Mouse (Mus musculus) forebrain, embryonic 11.5 days (tissue): ENCODE measurements around the gene Vcam1. TPM values are rescaled to one million over a fixed set of nuclear protein-coding genes. Genes with fewer than 3 reads are reported as not detected.

Source experiments
- ATAC-seq: fragments of 200-750 bp; cut with Nextera tagmentation; replicated peaks from 2 replicates; pipeline ENCODE4 v1.8.0; 2017; ENCODE audit warnings: moderate TSS enrichment; ENCODE audit not compliant: low FRiP score
- DNase-seq: peaks from one replicate; pipeline ENCODE4 v3.0.0-alpha.2; 2017; ENCODE audit warnings: low spot score
- H3K27ac ChIP-seq: fragments of 300-500 bp; sonication (generic); 2 replicates; pipeline ENCODE4 v1.5.1; 2014; ENCODE audit warnings: low read depth, low read length
- H3K27me3 ChIP-seq: fragments of 300-500 bp; sonication (generic); 2 replicates; pipeline ENCODE4 v1.6.1; 2014; ENCODE audit warnings: mild to moderate bottlenecking, low read length, mixed read lengths; ENCODE audit not compliant: control insufficient read depth, insufficient read depth
- H3K36me3 ChIP-seq: fragments of 300-500 bp; sonication (generic); 2 replicates; pipeline ENCODE4 v1.6.1; 2014; ENCODE audit warnings: mild to moderate bottlenecking, low read length, moderate library complexity, mixed read lengths; ENCODE audit not compliant: control insufficient read depth, insufficient read depth
- H3K4me1 ChIP-seq: fragments of 300-500 bp; sonication (generic); replicated peaks from 2 replicates; pipeline ENCODE4 v1.6.1; 2014; ENCODE audit warnings: low read length, mixed read lengths; ENCODE audit not compliant: control insufficient read depth, insufficient read depth
- H3K4me2 ChIP-seq: fragments of 300-500 bp; sonication (generic); 2 replicates; pipeline ENCODE4 v1.6.1; 2014; ENCODE audit warnings: low read depth, mild to moderate bottlenecking, low read length, moderate library complexity, mixed read lengths; ENCODE audit not compliant: severe bottlenecking
- H3K4me3 ChIP-seq: fragments of 300-500 bp; sonication (generic); 2 replicates; pipeline ENCODE4 v1.5.1; 2014; ENCODE audit warnings: low read depth, low read length
- H3K9ac ChIP-seq: fragments of 300-500 bp; sonication (generic); 2 replicates; pipeline ENCODE4 v1.6.1; 2014; ENCODE audit warnings: low read length
- H3K9me3 ChIP-seq: fragments of 300-500 bp; sonication (generic); 2 replicates; pipeline ENCODE4 v1.6.1; 2016; ENCODE audit warnings: low read length, mixed read lengths; ENCODE audit not compliant: control insufficient read depth
- WGBS: fragments of 180-500 bp; shearing (Covaris S2); extraction: QIAGEN DNeasy Blood & Tissue Kit; methylation state at CpG from one replicate; pipeline ENCODE4 v1.1.7; 2014; 5-methylcytosine and 5-hydroxymethylcytosine counted together
- polyA plus RNA-seq: library from polyadenylated mRNA; unstranded; fragments of >200 nt; fragmentation: Nextera tagmentation; extraction: Ambion mirVana; gene quantifications from 2 replicates; pipeline ENCODE4 v1.2.1, GENCODE M21; 2014

The Vcam1 gene
- polyA plus RNA-seq, 1 experiment from 2014 or later: 36.5 TPM

- Histone ChIP-seq H3K4me3 (no peak overlapping the region), H3K27ac (no peak overlapping the region), H3K4me2 (no peak overlapping the region), H3K4me1 (no peaks in the 10 kb centered on the region), H3K36me3 (no peaks in the 10 kb centered on the region), H3K27me3 (no peaks in the 10 kb centered on the region), H3K9ac (no peak overlapping the region), H3K9me3 (no peaks in the 10 kb centered on the region)
- ATAC-seq (no peak), DNase-seq (no peak)
- WGBS: 75% methylated on average over 13 of the region's 13 CpGs
Measured at GRCm38 (mm10) chr3:116157447-116157990, 28.0 kb upstream of the Vcam1 start.

GRCm38 (mm10) chr3:116150056-116150632, 20.7 kb upstream of the Vcam1 start:
- ATAC-seq (no peak), DNase-seq (no peak)
- Histone ChIP-seq H3K36me3 (no peaks in the 10 kb centered on the region), H3K27me3 (no peaks in the 10 kb centered on the region), H3K9me3 (no peaks in the 10 kb centered on the region), H3K4me3 (no peak overlapping the region), H3K4me2 (no peak overlapping the region), H3K4me1 (no peaks in the 10 kb centered on the region; the same call in 1 of the 2 replicates), H3K27ac (no peak overlapping the region), H3K9ac (no peak overlapping the region)
- 91% methylated on average over 13 of the region's 13 CpGs for WGBS

- Histone ChIP-seq H3K36me3 (no peaks in the 10 kb centered on the region), H3K4me1 (no peaks in the 10 kb centered on the region; the same call in 1 of the 2 replicates), H3K9ac (no peak overlapping the region), H3K4me3 (no peak overlapping the region), H3K4me2 (no peak overlapping the region), H3K27me3 (no peaks in the 10 kb centered on the region), H3K27ac (no peak overlapping the region), H3K9me3 (no peaks in the 10 kb centered on the region)
- DNase-seq (no peak), ATAC-seq (no peak)
- 81% methylated on average over 4 of the region's 4 CpGs for WGBS
Measured at GRCm38 (mm10) chr3:116149096-116149495, 19.6 kb upstream of the Vcam1 start.

DNA sequence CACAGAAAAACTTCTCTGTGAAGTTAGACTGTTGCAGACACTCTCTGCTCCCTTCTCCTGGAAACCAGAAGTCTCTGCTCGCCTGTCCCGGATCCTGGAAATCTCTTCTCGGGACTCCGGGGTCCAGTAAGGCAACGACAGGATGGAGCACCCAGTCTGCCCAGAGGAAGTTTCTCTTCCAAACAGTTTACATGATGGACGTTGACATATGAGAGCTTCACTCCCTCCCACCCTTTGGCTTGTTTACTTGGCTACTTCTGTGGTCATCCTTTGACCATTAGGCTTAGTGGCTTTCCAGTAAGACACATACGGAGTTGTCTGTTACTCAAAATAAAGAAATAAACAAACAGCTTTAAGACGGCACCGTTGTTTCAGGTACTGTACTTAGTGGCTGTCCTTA, 19.2 kb upstream of the Vcam1 start:
- 88% methylated on average over 9 of the region's 9 CpGs for WGBS
- H3K36me3 ChIP-seq: no peaks in the 10 kb centered on the region
- no peak overlapping the region for H3K4me2 ChIP-seq
- no peak for DNase-seq
- H3K9ac ChIP-seq: no peak overlapping the region
- no peak overlapping the region for H3K4me3 ChIP-seq
- H3K27me3 ChIP-seq: no peaks in the 10 kb centered on the region
- no peaks in the 10 kb centered on the region; the same call in 1 of the 2 replicates for H3K4me1 ChIP-seq
- H3K27ac ChIP-seq: no peak overlapping the region
- H3K9me3 ChIP-seq: no peaks in the 10 kb centered on the region
- ATAC-seq: no peak

DNA sequence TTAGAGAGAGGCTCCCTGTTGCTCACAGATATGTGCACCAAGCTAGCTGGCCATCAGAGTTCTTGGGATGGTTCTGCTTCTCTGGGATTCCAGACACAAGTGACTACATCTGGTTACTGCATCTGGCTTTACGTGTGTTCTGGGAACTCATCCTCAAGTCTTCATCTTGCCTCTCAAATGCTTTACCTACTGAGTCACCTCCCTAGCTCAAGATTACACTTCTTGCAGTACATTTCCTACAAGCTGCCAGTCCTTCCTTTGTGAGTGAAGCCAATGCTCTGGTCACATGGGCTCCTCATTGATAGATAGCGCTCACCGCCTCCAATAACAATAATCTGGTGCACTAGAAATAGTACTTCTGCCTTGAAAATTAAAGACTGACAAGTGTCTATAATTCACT, 11.7 kb upstream of the Vcam1 start:
- Histone ChIP-seq H3K9me3 (no peaks in the 10 kb centered on the region), H3K27ac (no peak overlapping the region), H3K4me2 (no peak overlapping the region), H3K27me3 (no peaks in the 10 kb centered on the region), H3K36me3 (no peaks in the 10 kb centered on the region), H3K4me3 (no peak overlapping the region), H3K4me1 (no peaks in the 10 kb centered on the region), H3K9ac (no peak overlapping the region)
- WGBS: 89% methylated on average over 3 of the region's 3 CpGs
- no peak for DNase-seq
- ATAC-seq: no peak

- H3K27me3 ChIP-seq: no peaks in the 10 kb centered on the region
Measured at GRCm38 (mm10) chr3:116139000-116139399, 9.5 kb upstream of the Vcam1 start.

DNA sequence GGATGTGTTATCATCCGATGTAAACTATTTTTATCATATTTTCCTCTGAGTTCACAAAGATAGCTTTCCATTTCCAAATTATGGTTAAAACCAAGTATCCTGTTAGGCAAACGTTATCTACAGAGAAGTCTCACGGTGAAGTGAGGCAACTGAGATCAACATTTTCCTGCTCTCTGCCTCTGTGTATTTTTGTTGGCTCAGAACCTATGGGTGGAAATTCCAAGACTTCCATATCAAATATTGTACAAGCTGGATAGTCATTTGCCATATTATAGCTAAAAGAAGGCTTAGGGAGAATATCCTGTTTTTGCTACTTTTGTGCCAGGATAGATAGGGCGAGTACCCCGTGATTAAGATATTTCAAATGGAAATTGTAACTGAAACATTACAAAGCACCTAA, 8.6 kb upstream of the Vcam1 start:
- no peak for DNase-seq
- Histone ChIP-seq H3K9ac (no peak overlapping the region), H3K36me3 (no peaks in the 10 kb centered on the region), H3K4me3 (no peak overlapping the region), H3K4me1 (no peaks in the 10 kb centered on the region), H3K4me2 (no peak overlapping the region), H3K27ac (no peak overlapping the region), H3K9me3 (no peaks in the 10 kb centered on the region), H3K27me3 (no peaks in the 10 kb centered on the region)
- 89% methylated on average over 5 of the region's 5 CpGs for whole genome bisulfite sequencing
- no peak for ATAC-seq

More at GRCm38 (mm10) chr3:116139000-116139399, 9.5 kb upstream of the Vcam1 start:
- H3K4me2 ChIP-seq: no peak overlapping the region
- no peak for ATAC-seq
- H3K4me3 ChIP-seq: no peak overlapping the region
- no peaks in the 10 kb centered on the region for H3K36me3 ChIP-seq
- H3K4me1 ChIP-seq: no peaks in the 10 kb centered on the region
- H3K9me3 ChIP-seq: no peaks in the 10 kb centered on the region
- no peak overlapping the region for H3K9ac ChIP-seq
- no peak overlapping the region for H3K27ac ChIP-seq
- 81% methylated on average over 5 of the region's 5 CpGs for WGBS
- DNase-seq: no peak

DNA sequence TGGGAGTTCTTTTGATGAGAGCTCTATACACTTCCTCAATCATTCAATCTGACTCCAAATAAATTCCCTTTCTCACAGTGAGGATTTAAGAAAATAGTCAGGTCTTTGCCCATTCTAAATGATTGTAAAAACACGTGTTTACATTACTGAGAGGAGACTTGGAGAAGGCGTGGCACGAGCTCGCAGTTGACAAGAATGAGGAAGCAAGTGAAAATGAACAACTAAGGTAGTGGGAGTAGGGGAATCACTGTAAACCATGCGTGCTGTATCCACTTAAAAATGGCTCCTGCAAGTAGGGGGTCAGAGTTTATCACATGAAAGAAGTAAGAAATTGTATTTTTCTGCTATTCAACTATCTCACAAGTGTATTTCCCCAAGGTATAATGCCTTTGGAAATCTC, 3.9 kb upstream of the Vcam1 start:
- DNase-seq: no peak
- Histone ChIP-seq H3K27ac (no peak overlapping the region), H3K4me1 (peaks cover 5% of the 10 kb centered on the region; the same call in 1 of the 2 replicates), H3K4me3 (no peak overlapping the region), H3K27me3 (no peaks in the 10 kb centered on the region; the same call in 1 of the 2 replicates), H3K4me2 (no peak overlapping the region), H3K9me3 (no peaks in the 10 kb centered on the region), H3K36me3 (no peaks in the 10 kb centered on the region), H3K9ac (no peak overlapping the region)
- no peak for ATAC-seq
- 87% methylated on average over 5 of the region's 5 CpGs for WGBS

GRCm38 (mm10) chr3:116130711-116131110, 1.2 kb upstream of the Vcam1 start:
- WGBS: 86% methylated on average over 3 of the region's 3 CpGs
- H3K9me3 ChIP-seq: no peaks in the 10 kb centered on the region
- H3K9ac ChIP-seq: no peak overlapping the region
- H3K4me1 ChIP-seq: peaks cover 10% of the 10 kb centered on the region
- no peak overlapping the region for H3K27ac ChIP-seq
- ATAC-seq: no peak
- no peak overlapping the region for H3K4me2 ChIP-seq
- DNase-seq: no peak
- H3K4me3 ChIP-seq: no peak overlapping the region
- no peaks in the 10 kb centered on the region; the same call in 1 of the 2 replicates for H3K27me3 ChIP-seq
- no peaks in the 10 kb centered on the region for H3K36me3 ChIP-seq
